Mouse (Mus musculus) forebrain, embryonic 11.5 days (tissue): ENCODE measurements at regions not wholly inside any gene's neighbourhood (a gene's known extent, or its start where the extent isn't known, plus 50 kb on each side); places are given as distances from the start of the nearest gene placed in this dataset.

ENCODE experiments used
- ATAC-seq: fragments of 200-750 bp; cut with Nextera tagmentation; replicated peaks from 2 replicates; pipeline ENCODE4 v1.8.0; 2017; ENCODE audit warnings: moderate TSS enrichment; ENCODE audit not compliant: low FRiP score
- DNase-seq: peaks from one replicate; pipeline ENCODE4 v3.0.0-alpha.2; 2017; ENCODE audit warnings: low spot score
- H3K27ac ChIP-seq: fragments of 300-500 bp; sonication (generic); 2 replicates; pipeline ENCODE4 v1.5.1; 2014; ENCODE audit warnings: low read depth, low read length
- H3K27me3 ChIP-seq: fragments of 300-500 bp; sonication (generic); 2 replicates; pipeline ENCODE4 v1.6.1; 2014; ENCODE audit warnings: mild to moderate bottlenecking, low read length, mixed read lengths; ENCODE audit not compliant: control insufficient read depth, insufficient read depth
- H3K36me3 ChIP-seq: fragments of 300-500 bp; sonication (generic); 2 replicates; pipeline ENCODE4 v1.6.1; 2014; ENCODE audit warnings: mild to moderate bottlenecking, low read length, moderate library complexity, mixed read lengths; ENCODE audit not compliant: control insufficient read depth, insufficient read depth
- H3K4me1 ChIP-seq: fragments of 300-500 bp; sonication (generic); replicated peaks from 2 replicates; pipeline ENCODE4 v1.6.1; 2014; ENCODE audit warnings: low read length, mixed read lengths; ENCODE audit not compliant: control insufficient read depth, insufficient read depth
- H3K4me2 ChIP-seq: fragments of 300-500 bp; sonication (generic); 2 replicates; pipeline ENCODE4 v1.6.1; 2014; ENCODE audit warnings: low read depth, mild to moderate bottlenecking, low read length, moderate library complexity, mixed read lengths; ENCODE audit not compliant: severe bottlenecking
- H3K4me3 ChIP-seq: fragments of 300-500 bp; sonication (generic); 2 replicates; pipeline ENCODE4 v1.5.1; 2014; ENCODE audit warnings: low read depth, low read length
- H3K9ac ChIP-seq: fragments of 300-500 bp; sonication (generic); 2 replicates; pipeline ENCODE4 v1.6.1; 2014; ENCODE audit warnings: low read length
- H3K9me3 ChIP-seq: fragments of 300-500 bp; sonication (generic); 2 replicates; pipeline ENCODE4 v1.6.1; 2016; ENCODE audit warnings: low read length, mixed read lengths; ENCODE audit not compliant: control insufficient read depth
- WGBS: fragments of 180-500 bp; shearing (Covaris S2); extraction: QIAGEN DNeasy Blood & Tissue Kit; methylation state at CpG from one replicate; pipeline ENCODE4 v1.1.7; 2014; 5-methylcytosine and 5-hydroxymethylcytosine counted together

- Histone ChIP-seq H3K4me1 (peaks cover 8% of the 10 kb centered on the region; the same call in 1 of the 2 replicates), H3K36me3 (no peaks in the 10 kb centered on the region), H3K27me3 (no peaks in the 10 kb centered on the region), H3K4me3 (no peak overlapping the region), H3K9ac (no peak overlapping the region), H3K27ac (no peak overlapping the region), H3K9me3 (peaks cover 2% of the 10 kb centered on the region; the same call in 1 of the 2 replicates), H3K4me2 (no peak overlapping the region)
- DNase-seq (no peak), ATAC-seq (no peak)
- 87% methylated on average over 9 of the region's 9 CpGs for WGBS
These were observed 410.2 kb upstream of the Jarid2 start for GRCm38 (mm10) chr13:44319101-44319500.

- WGBS, result 92% methylated on average over 9 of the region's 9 CpGs
- H3K4me2 ChIP-seq, result no peak overlapping the region
- H3K27ac ChIP-seq, result no peak overlapping the region
- H3K4me1 ChIP-seq, result peaks cover 8% of the 10 kb centered on the region; the same call in 1 of the 2 replicates
- no peaks in the 10 kb centered on the region for H3K36me3 ChIP-seq
- H3K9me3 ChIP-seq, result peaks cover 2% of the 10 kb centered on the region; the same call in 1 of the 2 replicates
- no peaks in the 10 kb centered on the region for H3K27me3 ChIP-seq
- no peak for ATAC-seq
- no peak for DNase-seq
- H3K4me3 ChIP-seq, result no peak overlapping the region
- no peak overlapping the region for H3K9ac ChIP-seq
These were observed 409.8 kb upstream of the Jarid2 start for GRCm38 (mm10) chr13:44319511-44319910.

GRCm38 (mm10) chr13:44320311-44320710 lies 409.0 kb upstream of the Jarid2 start:
- Histone ChIP-seq H3K4me3 (no peak overlapping the region), H3K9me3 (peaks cover 2% of the 10 kb centered on the region; the same call in 1 of the 2 replicates), H3K4me2 (no peak overlapping the region), H3K27ac (no peak overlapping the region), H3K27me3 (no peaks in the 10 kb centered on the region), H3K9ac (no peak overlapping the region), H3K4me1 (peaks cover 8% of the 10 kb centered on the region; the same call in 1 of the 2 replicates), H3K36me3 (no peaks in the 10 kb centered on the region)
- DNase-seq (no peak), ATAC-seq (no peak)
- WGBS, result 91% methylated on average over 4 of the region's 4 CpGs

- H3K27me3 ChIP-seq, result no peaks in the 10 kb centered on the region
- H3K9me3 ChIP-seq, result peaks cover 2% of the 10 kb centered on the region; the same call in 1 of the 2 replicates
- no peak overlapping the region for H3K4me3 ChIP-seq
- no peak for DNase-seq
- H3K4me1 ChIP-seq, result peaks cover 8% of the 10 kb centered on the region; the same call in 1 of the 2 replicates
- H3K4me2 ChIP-seq, result no peak overlapping the region
- H3K9ac ChIP-seq, result no peak overlapping the region
- no peaks in the 10 kb centered on the region for H3K36me3 ChIP-seq
- H3K27ac ChIP-seq, result no peak overlapping the region
- no peak for ATAC-seq
- 84% methylated on average over 16 of the region's 16 CpGs for WGBS
These were observed 408.2 kb upstream of the Jarid2 start for GRCm38 (mm10) chr13:44321009-44321596.

GRCm38 (mm10) chr13:44328416-44328815 lies 400.9 kb upstream of the Jarid2 start:
- 89% methylated on average over 8 of the region's 8 CpGs for WGBS
- no peaks in the 10 kb centered on the region for H3K4me1 ChIP-seq
- H3K9ac ChIP-seq, result no peak overlapping the region
- no peak overlapping the region for H3K4me3 ChIP-seq
- DNase-seq (no peak), ATAC-seq (no peak)
- no peaks in the 10 kb centered on the region for H3K9me3 ChIP-seq
- H3K27me3 ChIP-seq, result no peaks in the 10 kb centered on the region
- no peak overlapping the region for H3K27ac ChIP-seq
- H3K4me2 ChIP-seq, result no peak overlapping the region
- no peaks in the 10 kb centered on the region for H3K36me3 ChIP-seq

- H3K36me3 ChIP-seq, result no peaks in the 10 kb centered on the region
- H3K9me3 ChIP-seq, result no peaks in the 10 kb centered on the region
- no peaks in the 10 kb centered on the region for H3K4me1 ChIP-seq
- H3K4me3 ChIP-seq, result no peak overlapping the region
- no peak for ATAC-seq
- 74% methylated on average over 4 of the region's 4 CpGs for WGBS
- DNase-seq, result no peak
- H3K9ac ChIP-seq, result no peak overlapping the region
- no peak overlapping the region for H3K27ac ChIP-seq
- no peak overlapping the region for H3K4me2 ChIP-seq
- no peaks in the 10 kb centered on the region for H3K27me3 ChIP-seq
These were observed 400.1 kb upstream of the Jarid2 start for GRCm38 (mm10) chr13:44329161-44329560.

GRCm38 (mm10) chr13:44329701-44330100 lies 399.6 kb upstream of the Jarid2 start:
- no peak overlapping the region for H3K27ac ChIP-seq
- no peaks in the 10 kb centered on the region for H3K9me3 ChIP-seq
- ATAC-seq, result no peak
- 73% methylated on average over 10 of the region's 10 CpGs for WGBS
- no peaks in the 10 kb centered on the region for H3K4me1 ChIP-seq
- H3K36me3 ChIP-seq, result no peaks in the 10 kb centered on the region
- H3K4me3 ChIP-seq, result no peak overlapping the region
- no peaks in the 10 kb centered on the region for H3K27me3 ChIP-seq
- no peak overlapping the region for H3K9ac ChIP-seq
- H3K4me2 ChIP-seq, result no peak overlapping the region
- DNase-seq, result no peak

- no peak overlapping the region for H3K27ac ChIP-seq
- no peak overlapping the region for H3K4me2 ChIP-seq
- H3K36me3 ChIP-seq, result no peaks in the 10 kb centered on the region
- WGBS, result 79% methylated on average over 11 of the region's 11 CpGs
- H3K4me3 ChIP-seq, result no peak overlapping the region
- no peaks in the 10 kb centered on the region for H3K4me1 ChIP-seq
- no peaks in the 10 kb centered on the region for H3K27me3 ChIP-seq
- H3K9me3 ChIP-seq, result no peaks in the 10 kb centered on the region
- DNase-seq (no peak), ATAC-seq (no peak)
- H3K9ac ChIP-seq, result no peak overlapping the region
These were observed 396.5 kb upstream of the Jarid2 start for GRCm38 (mm10) chr13:44332716-44333240.
